Mouse (Mus musculus): Measurements from ENCODE around the gene 4930503B20Rik. TPM values are rescaled to one million over a fixed set of nuclear protein-coding genes. Genes with fewer than 3 reads are reported as not detected.
A peak's percentile ranks its signal among the peaks of the same experiment; 100 is the strongest.

The 4930503B20Rik gene
- polyA plus RNA-seq, 1 experiment from 2014 or later: 0.10 TPM

- Histone ChIP-seq H3K4me1 (replicated peaks) (peaks cover 10% of the 10 kb centered on the region), H3K4me2 (no peak overlapping the region), H3K36me3 (no peaks in the 10 kb centered on the region), H3K9ac (no peak overlapping the region), H3K27me3 (no peaks in the 10 kb centered on the region), H3K27ac (no peak overlapping the region), H3K9me3 (replicated peaks) (no peaks in the 10 kb centered on the region), H3K4me3 (no peak overlapping the region)
- 72% methylated on average over 5 of the region's 5 CpGs for WGBS
- ATAC-seq (replicated peaks; ENCODE audit: insufficient number of reproducible peaks, insufficient read depth, low FRiP score, low read depth): no peak
Observed at GRCm38 (mm10) chr3:146616533-146617283, 34.4 kb downstream of the 4930503B20Rik start.

GRCm38 (mm10) chr3:146615496-146615895, 35.6 kb downstream of the 4930503B20Rik start, which contains the start of gene Dnase2b:
Dnase2b (minus strand) TSS chr3:146615596.
- no peaks in the 10 kb centered on the region for H3K27me3 ChIP-seq
- H3K4me2 ChIP-seq: no peak within 1 kb of the TSS
- no peak within 1 kb of the TSS for H3K9ac ChIP-seq
- no peak for ATAC-seq (replicated peaks; ENCODE audit: insufficient number of reproducible peaks, insufficient read depth, low FRiP score, low read depth)
- no peaks in the 10 kb centered on the region for H3K36me3 ChIP-seq
- no peaks in the 10 kb centered on the region for H3K9me3 ChIP-seq (replicated peaks)
- 84% methylated on average over 4 of the region's 4 CpGs for WGBS
- no peak within 1 kb of the TSS for H3K4me3 ChIP-seq
- no peak within 1 kb of the TSS for H3K27ac ChIP-seq
- peaks cover 3% of the 10 kb centered on the region for H3K4me1 ChIP-seq (replicated peaks)

GRCm38 (mm10) chr3:146611821-146612220, 39.3 kb downstream of the 4930503B20Rik start:
- H3K27ac ChIP-seq: no peak overlapping the region
- H3K36me3 ChIP-seq: no peaks in the 10 kb centered on the region
- no peak overlapping the region for H3K4me3 ChIP-seq
- no peak overlapping the region for H3K9ac ChIP-seq
- no peaks in the 10 kb centered on the region for H3K27me3 ChIP-seq
- 51% methylated on average over 4 of the region's 4 CpGs for WGBS
- H3K4me1 ChIP-seq (replicated peaks): no peaks in the 10 kb centered on the region
- no peak overlapping the region for H3K4me2 ChIP-seq
- no peaks in the 10 kb centered on the region for H3K9me3 ChIP-seq (replicated peaks)
- no peak for ATAC-seq (replicated peaks; ENCODE audit: insufficient number of reproducible peaks, insufficient read depth, low FRiP score, low read depth)

- no peaks in the 10 kb centered on the region for H3K27me3 ChIP-seq
- no peak overlapping the region for H3K4me3 ChIP-seq
- H3K9ac ChIP-seq: no peak overlapping the region
- no peak overlapping the region for H3K4me2 ChIP-seq
- H3K27ac ChIP-seq: no peak overlapping the region
- H3K4me1 ChIP-seq (replicated peaks): no peaks in the 10 kb centered on the region
- no peaks in the 10 kb centered on the region for H3K36me3 ChIP-seq
- H3K9me3 ChIP-seq (replicated peaks): no peaks in the 10 kb centered on the region
- ATAC-seq (replicated peaks; ENCODE audit: insufficient number of reproducible peaks, insufficient read depth, low FRiP score, low read depth): no peak
- WGBS: 76% methylated on average over 4 of the region's 4 CpGs
Observed at GRCm38 (mm10) chr3:146611261-146611660, 39.9 kb downstream of the 4930503B20Rik start.

GRCm38 (mm10) chr3:146610322-146610721, 40.8 kb downstream of the 4930503B20Rik start:
- ATAC-seq (replicated peaks; ENCODE audit: insufficient number of reproducible peaks, insufficient read depth, low FRiP score, low read depth): no peak
- Histone ChIP-seq H3K9me3 (replicated peaks) (no peaks in the 10 kb centered on the region), H3K9ac (no peak overlapping the region), H3K4me3 (no peak overlapping the region), H3K36me3 (no peaks in the 10 kb centered on the region), H3K27me3 (no peaks in the 10 kb centered on the region), H3K4me2 (no peak overlapping the region), H3K27ac (no peak overlapping the region), H3K4me1 (replicated peaks) (0 out of 2 replicates have a peak, but pooled peaks cover under 1% of the 10 kb centered on the region)
- 76% methylated on average over 10 of the region's 10 CpGs for WGBS

- Histone ChIP-seq H3K36me3 (no peaks in the 10 kb centered on the region), H3K9ac (no peak overlapping the region), H3K4me1 (replicated peaks) (0 out of 2 replicates have a peak, but pooled peaks cover 6% of the 10 kb centered on the region), H3K9me3 (replicated peaks) (no peaks in the 10 kb centered on the region), H3K27me3 (no peaks in the 10 kb centered on the region), H3K4me3 (no peak overlapping the region), H3K4me2 (no peak overlapping the region), H3K27ac (no peak overlapping the region)
- no peak for ATAC-seq (replicated peaks; ENCODE audit: insufficient number of reproducible peaks, insufficient read depth, low FRiP score, low read depth)
- WGBS: 38% methylated on average over 1 of the region's 1 CpGs
Observed at GRCm38 (mm10) chr3:146607368-146607767, 43.7 kb downstream of the 4930503B20Rik start.

GRCm38 (mm10) chr3:146604647-146605046, 46.5 kb downstream of the 4930503B20Rik start:
- Histone ChIP-seq H3K9ac (no peak overlapping the region), H3K27ac (no peak overlapping the region), H3K4me2 (no peak overlapping the region), H3K27me3 (no peaks in the 10 kb centered on the region), H3K9me3 (replicated peaks) (no peaks in the 10 kb centered on the region), H3K4me3 (no peak overlapping the region), H3K36me3 (no peaks in the 10 kb centered on the region), H3K4me1 (replicated peaks) (peaks cover 19% of the 10 kb centered on the region)
- WGBS: 51% methylated on average over 9 of the region's 9 CpGs
- ATAC-seq (replicated peaks; ENCODE audit: insufficient number of reproducible peaks, insufficient read depth, low FRiP score, low read depth): no peak

- Histone ChIP-seq H3K9ac (no peak overlapping the region), H3K4me3 (no peak overlapping the region), H3K9me3 (replicated peaks) (no peaks in the 10 kb centered on the region), H3K4me2 (no peak overlapping the region), H3K4me1 (replicated peaks) (peaks cover 19% of the 10 kb centered on the region), H3K36me3 (no peaks in the 10 kb centered on the region), H3K27me3 (no peaks in the 10 kb centered on the region), H3K27ac (no peak overlapping the region)
- no peak for ATAC-seq (replicated peaks; ENCODE audit: insufficient number of reproducible peaks, insufficient read depth, low FRiP score, low read depth)
- WGBS: 84% methylated on average over 3 of the region's 3 CpGs
Observed at GRCm38 (mm10) chr3:146602531-146602930, 48.6 kb downstream of the 4930503B20Rik start.

GRCm38 (mm10) chr3:146601205-146601604, 49.9 kb downstream of the 4930503B20Rik start:
- Histone ChIP-seq H3K4me1 (replicated peaks) (peaks cover 19% of the 10 kb centered on the region), H3K36me3 (no peaks in the 10 kb centered on the region), H3K4me2 (no peak overlapping the region), H3K27me3 (no peaks in the 10 kb centered on the region), H3K9me3 (replicated peaks) (no peaks in the 10 kb centered on the region), H3K9ac (no peak overlapping the region), H3K27ac (peak overlapping the region; percentile 32; the same call in 1 of the 2 replicates), H3K4me3 (no peak overlapping the region)
- WGBS: 28% methylated on average over 2 of the region's 2 CpGs
- ATAC-seq (replicated peaks; ENCODE audit: insufficient number of reproducible peaks, insufficient read depth, low FRiP score, low read depth): peak; percentile 74; the same call in 1 of the 2 replicates

GRCm38 (mm10) chr3:146599198-146599900, 51.8 kb downstream of the 4930503B20Rik start:
- H3K9ac ChIP-seq: no peak overlapping the region
- ATAC-seq (replicated peaks; ENCODE audit: insufficient number of reproducible peaks, insufficient read depth, low FRiP score, low read depth): no peak
- WGBS: 82% methylated on average over 6 of the region's 6 CpGs
- no peak overlapping the region for H3K4me3 ChIP-seq
- no peak overlapping the region for H3K27ac ChIP-seq
- no peaks in the 10 kb centered on the region for H3K27me3 ChIP-seq
- H3K9me3 ChIP-seq (replicated peaks): no peaks in the 10 kb centered on the region
- no peaks in the 10 kb centered on the region for H3K36me3 ChIP-seq
- H3K4me1 ChIP-seq (replicated peaks): peaks cover 13% of the 10 kb centered on the region
- H3K4me2 ChIP-seq: no peak overlapping the region

- Histone ChIP-seq H3K27ac (no peak overlapping the region), H3K9me3 (replicated peaks) (no peaks in the 10 kb centered on the region), H3K27me3 (no peaks in the 10 kb centered on the region), H3K4me1 (replicated peaks) (peaks cover 13% of the 10 kb centered on the region), H3K36me3 (no peaks in the 10 kb centered on the region), H3K9ac (no peak overlapping the region), H3K4me2 (no peak overlapping the region), H3K4me3 (no peak overlapping the region)
- 61% methylated on average over 6 of the region's 6 CpGs for WGBS
- no peak for ATAC-seq (replicated peaks; ENCODE audit: insufficient number of reproducible peaks, insufficient read depth, low FRiP score, low read depth)
Observed at GRCm38 (mm10) chr3:146598411-146598810, 52.7 kb downstream of the 4930503B20Rik start.
